Mouse (Mus musculus): Measurements from ENCODE around the gene Slc38a1. TPM values are rescaled to one million over a fixed set of nuclear protein-coding genes. Genes with fewer than 3 reads are reported as not detected.

The Slc38a1 gene
- total RNA-seq (2023), result 141 TPM

DNA sequence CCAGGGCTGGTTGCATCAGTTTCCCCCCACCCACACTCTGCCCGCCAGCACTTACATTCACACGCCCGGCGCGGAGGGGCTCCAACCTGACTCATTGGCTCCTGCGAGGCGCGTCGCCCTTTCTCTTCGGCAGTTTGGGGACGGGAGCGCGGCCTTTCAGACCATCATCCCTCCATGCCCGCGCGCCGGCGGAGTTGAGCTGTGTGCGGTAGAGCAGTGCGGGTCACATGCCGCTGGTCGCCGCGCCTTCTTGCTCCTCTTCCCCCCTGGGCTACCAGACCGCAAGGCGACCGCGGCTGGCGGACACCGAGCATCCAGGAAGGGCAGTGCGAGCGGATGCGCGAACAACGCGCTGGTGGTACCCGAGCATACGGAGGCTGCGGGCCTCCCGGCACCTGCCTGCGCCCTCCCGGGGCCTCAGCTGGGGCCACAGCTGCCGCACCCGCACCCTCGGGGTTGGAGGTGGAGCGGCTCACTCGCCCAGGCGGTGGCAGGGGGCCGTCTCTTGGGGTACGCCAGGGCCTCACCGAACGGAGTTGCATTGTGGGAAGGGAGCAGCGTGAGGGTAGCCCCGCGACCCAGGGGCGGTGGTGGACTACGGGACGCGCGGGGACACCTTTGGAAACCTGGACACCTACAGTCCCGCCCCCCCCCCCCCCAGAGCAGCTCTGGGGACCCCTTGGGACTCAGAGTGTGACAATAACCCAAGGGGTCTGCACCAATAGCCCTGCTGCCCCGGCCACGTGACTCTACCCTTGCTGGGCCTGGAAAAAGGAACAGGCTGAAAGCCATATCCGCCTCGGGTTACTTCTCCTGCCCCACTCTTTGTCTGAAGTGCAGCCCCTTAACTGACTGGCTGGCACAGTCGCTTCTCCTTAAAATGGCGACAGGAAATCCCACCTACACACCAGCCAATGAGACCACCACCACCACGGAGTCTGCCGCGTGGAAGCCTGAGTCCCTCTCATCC is at the start of gene Slc38a1:
Gene Slc38a1 (minus strand): TSS at position 478 of the 970 bp plus-strand sequence.

Other genes with a start within 250 kb of the Slc38a1 start
- 90.8 TPM for gene Scaf11, start 182.1 kb downstream of the Slc38a1 start, total RNA-seq (2023)
- 227 TPM for gene Slc38a2, start 56.8 kb upstream of the Slc38a1 start, total RNA-seq (2023)